Mouse (Mus musculus) MEL-GATA-1-ER (cell line): ENCODE measurements around the gene Ctsw.

Experiments used
- DNase-seq: peaks from one replicate; pipeline ENCODE4 v3.0.0-alpha.2; 2012; ENCODE audit warnings: low read depth; ENCODE audit errors: extremely low read depth

Gene Ctsw

DNA sequence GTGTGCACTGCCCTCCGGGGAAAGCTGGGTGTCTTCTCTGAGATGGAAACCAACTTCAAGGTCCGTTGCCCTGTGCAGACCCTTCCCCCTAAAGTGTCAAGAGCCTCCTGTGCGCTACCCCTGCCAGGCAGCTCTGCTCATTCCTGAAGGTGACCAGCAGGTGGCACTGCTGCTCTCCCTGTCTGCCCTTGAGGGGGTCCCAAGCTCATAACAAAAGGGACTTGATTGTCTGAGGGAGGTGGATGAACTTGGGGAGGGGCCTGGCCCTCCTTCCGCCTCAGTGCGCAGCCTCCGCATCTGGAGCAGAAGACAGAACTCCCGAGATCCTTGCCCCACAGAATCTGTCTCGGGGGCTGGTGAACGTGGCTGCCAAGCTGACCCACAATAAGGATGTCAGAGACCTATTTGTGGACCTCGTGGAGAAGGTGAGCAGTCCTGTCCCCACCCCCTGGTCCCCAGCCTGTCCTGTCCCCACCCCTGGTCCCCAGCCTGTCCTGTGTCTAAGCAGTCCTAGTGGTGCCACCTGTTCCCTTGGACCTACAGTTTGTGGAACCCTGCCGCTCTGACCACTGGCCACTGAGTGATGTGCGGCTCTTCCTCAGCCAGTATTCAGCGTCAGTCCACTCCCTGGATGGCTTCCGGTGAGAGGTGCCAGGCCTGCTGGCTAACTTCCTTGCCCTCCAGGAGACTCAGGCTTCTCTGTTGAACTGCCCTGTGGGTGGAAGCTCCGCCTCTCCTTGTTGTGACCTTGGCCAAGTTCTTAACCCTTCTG, 4.3 kb downstream of the Ctsw start:
- no peak for DNase-seq

DNA sequence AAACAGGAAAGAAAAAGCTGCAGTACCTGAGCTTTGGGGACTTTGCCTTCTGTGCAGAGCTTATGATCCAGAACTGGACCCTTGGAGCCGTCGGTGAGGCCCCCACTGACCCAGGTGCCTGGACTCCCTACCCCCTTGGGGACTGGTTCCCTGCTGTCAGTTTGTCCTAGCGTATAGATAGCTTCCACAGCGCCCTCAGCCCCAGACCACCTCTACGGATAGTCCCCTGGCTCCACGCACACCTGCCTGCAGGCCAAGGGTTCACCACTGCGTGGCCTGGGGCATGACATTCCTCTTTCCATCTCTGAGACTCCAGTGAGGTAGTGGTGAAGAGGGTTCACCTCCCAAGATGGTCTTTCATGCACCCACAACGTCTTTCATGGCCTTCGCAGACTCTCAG, 5.1 kb downstream of the Ctsw start:
- no peak for DNase-seq

DNA sequence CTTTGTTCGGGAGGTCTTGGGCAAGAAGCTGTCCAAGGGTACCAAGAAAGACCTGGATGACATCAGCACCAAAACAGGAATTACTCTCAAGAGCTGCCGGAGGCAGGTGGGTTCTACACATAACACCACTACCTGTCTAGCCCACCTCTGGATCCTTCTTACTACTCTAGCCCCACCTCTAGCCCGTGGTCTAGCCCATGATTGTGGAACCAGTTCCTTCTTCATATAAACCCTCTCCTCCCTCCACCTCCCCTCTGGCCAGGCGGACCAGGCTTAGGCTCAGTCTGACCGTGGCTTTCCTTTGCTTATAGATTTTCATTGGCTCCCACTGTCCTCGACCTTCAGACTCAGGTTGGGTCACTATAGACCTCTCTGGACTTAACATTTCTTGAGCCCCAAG, 6.9 kb downstream of the Ctsw start:
- no peak for DNase-seq

GRCm38 (mm10) chr19:5460465-5460911, 7.8 kb downstream of the Ctsw start, which contains the start of gene Fibp:
TSS of gene Fibp (plus strand) at chr19:5460615.
- DNase-seq = peak; percentile 87

DNA sequence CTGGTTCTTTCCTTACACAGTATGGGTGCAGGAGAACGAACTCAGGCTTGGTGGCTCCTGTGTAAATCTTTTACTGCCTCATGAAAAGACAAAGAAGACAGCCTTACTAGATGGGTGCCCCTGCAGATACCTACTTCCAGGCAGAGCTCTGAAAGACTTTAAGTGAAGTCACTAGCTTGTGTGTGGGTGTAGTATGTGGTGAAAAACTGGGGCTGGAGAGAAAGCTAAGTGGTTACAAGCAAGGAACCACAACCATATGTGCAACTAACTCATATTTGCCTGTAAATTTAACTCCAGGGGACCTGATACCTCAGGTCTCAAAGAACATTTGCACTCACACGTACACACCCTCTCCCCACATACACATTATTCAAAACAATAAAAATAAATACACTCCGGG, 8.4 kb downstream of the Ctsw start:
- no peak for DNase-seq

DNA sequence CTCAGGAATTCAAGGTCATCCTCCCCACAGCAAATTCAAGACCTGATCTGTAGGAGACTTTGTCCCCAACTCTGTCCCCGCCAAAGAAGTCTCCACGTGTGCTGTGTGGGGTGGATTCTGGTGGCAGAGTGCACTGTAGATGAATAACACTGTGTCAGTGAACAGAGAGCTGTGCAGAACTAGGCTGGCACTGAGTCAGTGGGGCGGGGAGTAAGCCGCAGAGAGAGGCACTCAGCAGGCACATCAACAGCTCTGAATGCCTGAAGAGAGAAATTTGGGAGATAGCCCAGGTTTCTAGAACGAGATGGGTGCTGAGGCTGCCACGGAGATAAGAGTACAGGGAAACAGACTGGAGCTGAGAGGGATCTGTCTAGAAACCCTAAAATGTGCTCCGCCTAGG, 9.3 kb downstream of the Ctsw start:
- no peak for DNase-seq

DNA sequence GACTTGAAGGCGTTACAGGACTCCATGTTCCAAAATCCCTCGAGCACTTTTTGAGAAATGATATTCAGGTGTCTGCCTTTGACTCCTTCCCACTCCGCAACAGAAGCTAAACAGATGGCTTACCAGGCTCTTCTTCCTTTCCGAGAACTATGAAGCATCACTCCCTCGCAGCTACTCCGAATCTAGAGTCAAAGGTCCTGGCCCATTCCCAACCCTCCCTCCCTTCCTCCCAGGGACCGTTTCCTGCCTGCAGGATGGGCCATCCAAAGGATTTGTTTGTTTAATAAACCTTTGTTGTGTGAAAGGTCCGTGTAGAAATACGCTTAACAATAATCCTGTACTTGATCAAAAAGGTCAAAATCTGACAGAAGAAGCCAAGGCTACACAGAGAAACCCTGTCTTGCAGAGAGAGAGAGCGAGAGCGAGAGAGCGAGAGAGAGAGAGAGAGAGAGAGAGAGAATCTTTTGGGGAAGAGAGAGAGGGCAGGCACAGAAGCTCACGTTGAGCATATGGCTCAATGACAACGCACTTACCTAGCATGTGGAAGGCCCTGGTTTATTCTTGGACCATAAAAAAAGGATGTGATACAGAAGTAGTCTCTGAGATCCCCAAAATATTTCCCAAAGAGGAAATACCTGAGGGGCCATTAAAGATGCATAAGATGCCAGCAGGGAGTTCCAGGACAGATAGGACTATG, 10.4 kb downstream of the Ctsw start, which contains the start of gene Ccdc85b:
Ccdc85b (minus strand) TSS at position 149 of the 697 bp plus-strand sequence.
- no peak for DNase-seq

- DNase-seq = peak; percentile 76
Measured at GRCm38 (mm10) chr19:5456922-5457745, 11.2 kb downstream of the Ctsw start.

GRCm38 (mm10) chr19:5456241-5456921, 11.9 kb downstream of the Ctsw start:
- DNase-seq = no peak

GRCm38 (mm10) chr19:5455568-5455967, 12.7 kb downstream of the Ctsw start:
- no peak for DNase-seq

DNA sequence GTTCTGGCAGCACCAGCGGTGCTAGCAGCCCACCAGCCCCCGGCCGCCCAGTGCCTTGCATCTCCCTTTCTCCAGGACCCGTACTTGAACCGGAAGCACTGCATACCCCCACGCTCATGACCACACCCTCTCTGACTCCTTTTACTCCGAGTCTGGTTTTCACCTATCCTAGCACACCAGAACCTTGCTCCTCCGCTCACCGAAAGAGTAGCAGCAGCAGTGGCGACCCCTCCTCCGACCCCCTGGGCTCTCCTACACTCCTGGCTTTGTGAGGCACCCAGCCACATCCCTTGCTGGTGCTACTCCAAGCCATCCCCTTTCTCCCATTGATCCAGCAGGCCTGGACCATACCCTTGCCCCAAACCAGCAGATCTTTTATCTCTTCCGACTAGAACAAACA, 13.3 kb downstream of the Ctsw start:
- DNase-seq = no peak

DNA sequence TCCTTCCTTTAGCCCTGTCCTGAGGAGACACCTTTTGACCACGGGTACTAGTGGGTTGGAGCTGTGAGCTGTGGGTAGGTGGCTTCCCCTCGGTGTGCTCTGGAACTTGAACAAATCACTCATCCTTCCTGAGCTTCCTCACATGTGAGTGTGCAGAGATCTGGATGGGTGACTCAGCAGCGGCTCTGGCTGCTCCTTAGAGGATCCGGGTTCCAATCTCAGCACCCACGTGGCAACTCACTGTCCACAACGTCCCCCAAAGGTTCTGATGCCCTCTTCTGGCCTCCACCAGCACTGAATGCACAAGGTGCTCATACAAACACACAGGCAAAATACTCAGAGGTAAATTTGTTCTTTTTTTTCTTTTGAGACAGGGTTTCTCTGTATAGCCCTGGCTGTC, 16.5 kb downstream of the Ctsw start:
- no peak for DNase-seq

DNA sequence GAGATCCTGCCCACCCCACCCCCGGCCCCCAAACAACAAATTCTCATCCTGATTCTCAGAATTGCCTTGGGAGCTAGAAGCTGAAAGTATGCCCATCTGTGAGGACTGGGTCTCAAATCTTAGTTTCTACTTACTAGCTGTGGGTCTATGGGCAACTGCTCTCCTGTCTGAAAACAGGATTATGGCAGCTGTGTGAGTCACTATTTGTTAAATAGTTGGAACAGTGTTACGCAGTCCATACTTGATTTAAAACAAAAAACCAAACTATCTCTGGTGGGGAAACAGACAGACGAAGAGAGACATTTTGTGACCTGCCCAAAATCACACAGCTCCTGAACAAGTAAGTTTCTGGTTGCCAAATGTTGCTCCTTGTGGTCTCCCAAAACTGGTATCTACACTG, 18.6 kb downstream of the Ctsw start:
- DNase-seq = no peak

- DNase-seq = no peak
Measured at GRCm38 (mm10) chr19:5448354-5449150, 19.8 kb downstream of the Ctsw start.

DNA sequence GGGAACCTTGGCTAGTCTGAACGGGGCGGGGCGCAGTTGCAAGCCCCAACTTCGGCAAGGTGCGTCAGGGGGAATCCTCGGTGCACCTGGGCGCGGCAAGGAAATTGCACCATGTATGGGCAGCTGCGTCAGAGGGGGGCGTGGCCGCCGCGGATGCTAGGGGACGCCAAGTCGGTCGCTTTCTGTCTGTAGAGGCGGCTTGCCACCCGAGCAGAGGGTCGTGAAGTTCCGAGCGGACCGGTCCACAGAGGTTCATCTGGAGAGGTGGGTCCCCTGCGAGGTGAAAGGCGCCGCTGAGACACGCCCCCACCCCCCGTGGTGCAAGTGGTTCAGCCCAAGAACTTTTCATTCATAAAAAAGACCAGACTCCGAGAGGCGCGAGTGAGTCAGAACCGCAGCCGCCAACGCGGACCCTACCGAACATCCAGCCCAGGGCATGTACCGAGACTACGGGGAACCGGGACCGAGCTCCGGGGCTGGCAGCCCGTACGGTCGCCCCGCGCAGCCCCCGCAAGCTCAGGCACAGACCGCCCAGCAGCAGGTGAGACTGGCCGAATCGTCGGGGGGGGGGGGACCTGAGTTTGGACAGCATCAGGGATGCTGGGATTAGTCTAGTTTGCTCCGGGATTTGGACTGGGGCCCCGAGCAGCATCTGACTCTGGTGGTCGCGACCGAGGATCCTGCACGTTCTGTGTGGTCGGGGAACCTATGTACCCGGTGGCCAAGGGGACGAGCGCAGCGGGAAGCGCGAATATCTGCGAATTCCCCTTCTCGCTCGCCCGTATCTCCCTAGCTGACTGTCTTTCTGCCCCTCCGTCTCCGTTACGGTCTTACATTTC, 20.6 kb downstream of the Ctsw start, which contains the start of gene Fosl1:
Fosl1 (plus strand) TSS at position 33 of the 839 bp plus-strand sequence.
- DNase-seq = no peak

DNA sequence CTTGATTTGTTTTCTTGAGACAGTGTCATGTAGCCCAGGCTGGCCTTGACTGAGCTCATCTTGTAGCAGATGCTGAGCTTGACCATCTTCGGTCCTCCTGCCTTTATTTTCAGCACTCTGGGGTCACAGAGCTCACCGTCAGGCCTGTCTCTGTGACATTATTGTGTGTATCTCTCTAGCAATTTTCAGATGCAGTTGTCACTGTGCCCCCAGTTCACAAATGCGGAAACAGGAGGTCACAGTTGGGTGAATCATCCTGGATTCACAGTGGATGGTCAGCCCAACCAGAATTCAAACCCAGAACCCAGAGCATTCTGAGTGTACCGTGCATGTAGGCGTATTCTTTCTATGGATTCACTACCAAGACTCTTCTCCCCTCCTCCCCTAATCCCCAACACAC, 22.6 kb downstream of the Ctsw start:
- DNase-seq = no peak

DNA sequence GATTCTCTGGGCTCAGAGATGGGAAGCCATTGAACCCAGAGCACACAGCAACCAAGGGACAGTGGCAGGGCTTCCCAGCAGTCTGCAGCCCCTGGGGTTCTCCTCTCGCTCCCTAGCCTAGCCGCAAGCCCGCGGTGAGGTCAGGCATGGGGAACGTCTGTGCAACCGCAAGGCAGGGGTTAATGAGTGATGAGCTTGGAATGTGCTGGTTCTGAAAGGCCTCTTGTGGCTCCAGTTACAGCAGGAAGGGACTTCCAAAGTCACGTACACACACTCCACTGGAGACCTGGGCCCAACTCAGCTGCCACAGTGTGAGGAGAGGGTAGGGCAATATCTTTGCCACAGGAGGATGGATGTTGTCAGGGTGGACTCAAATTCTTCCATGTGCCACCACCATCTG, 23.4 kb downstream of the Ctsw start:
- DNase-seq = no peak

GRCm38 (mm10) chr19:5444371-5444908, 23.9 kb downstream of the Ctsw start:
- no peak for DNase-seq

DNA sequence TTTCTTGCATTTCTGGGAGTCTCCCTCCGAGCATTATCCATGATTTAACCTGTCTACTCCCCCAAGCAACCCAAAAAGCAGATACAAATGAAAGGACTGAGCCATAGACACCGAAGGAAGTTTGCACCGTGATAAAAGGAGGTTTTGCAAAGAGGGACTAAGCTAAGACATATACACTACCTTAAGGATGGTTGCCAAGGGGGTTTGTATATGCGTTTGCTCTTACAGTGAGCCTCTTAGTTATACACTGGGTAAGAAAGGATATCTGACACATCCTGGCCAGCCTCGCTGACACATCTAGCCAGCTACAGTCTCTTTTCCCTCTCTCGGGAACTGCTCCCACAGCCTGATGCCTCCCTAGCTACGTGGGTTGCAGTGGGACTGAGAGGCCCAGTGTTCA, 34.4 kb downstream of the Ctsw start:
- DNase-seq = no peak
